Comparison of ENCODE assay signal across 18 mouse cellular contexts in genomic region chr3:16820536-16820935, GRCm38 (mm10).
A peak's percentile ranks its signal among the peaks of the same experiment; 100 is the strongest.
DNase-seq lines count a peak whose midpoint lies in the region; ATAC-seq lines count a peak whose summit lies in the region.
"Had no signal": no experiment of that assay in that cellular context is flagged by ENCODE, and none has a peak within 500 bp of the region (broad histone marks: within the 10 kb centered on the region; RNA-seq: fewer than 3 reads in every experiment).

No protein-coding gene starts in this region.

- no peak overlapping the region for H3K4me3 ChIP-seq in hindbrain, embryonic 13.5 days
- H3K4me3 ChIP-seq in midbrain, embryonic 15.5 days: no peak overlapping the region
- no peak overlapping the region for H3K4me3 ChIP-seq in heart, embryonic 10.5 days
- H3K4me3 ChIP-seq: embryonic facial prominence, embryonic 13.5 days; limb, embryonic 15.5 days; myocyte had no signal

- peaks cover 12% of the 10 kb centered on the region for H3K4me1 ChIP-seq in hindbrain, embryonic 13.5 days (replicated peaks)
- peaks cover 8% of the 10 kb centered on the region; the same call in 1 of the 2 replicates for H3K4me1 ChIP-seq in midbrain, embryonic 15.5 days
- H3K4me1 ChIP-seq in heart, embryonic 10.5 days: no peaks in the 10 kb centered on the region
- H3K4me1 ChIP-seq: embryonic facial prominence, embryonic 13.5 days; limb, embryonic 15.5 days had no signal

- no peak overlapping the region for H3K9ac ChIP-seq in hindbrain, embryonic 13.5 days
- H3K9ac ChIP-seq in midbrain, embryonic 15.5 days: no peak overlapping the region
- H3K9ac ChIP-seq: embryonic facial prominence, embryonic 13.5 days; limb, embryonic 15.5 days had no signal

- 0 out of 2 replicates have a peak overlapping the region, but pooled peaks have one; percentile 15 for H3K4me2 ChIP-seq in hindbrain, embryonic 13.5 days
- H3K4me2 ChIP-seq in midbrain, embryonic 15.5 days: no peak overlapping the region
- H3K4me2 ChIP-seq: embryonic facial prominence, embryonic 13.5 days; limb, embryonic 15.5 days had no signal

- 35% methylated on average over 6 of the region's 6 CpGs for WGBS in hindbrain, embryonic 13.5 days
- 35% methylated on average over 6 of the region's 6 CpGs for WGBS in midbrain, embryonic 15.5 days
- WGBS in heart, embryonic 10.5 days: 82% methylated on average over 6 of the region's 6 CpGs

- no peaks in the 10 kb centered on the region for H3K27me3 ChIP-seq in hindbrain, embryonic 13.5 days
- H3K27me3 ChIP-seq in midbrain, embryonic 15.5 days (replicated peaks): no peaks in the 10 kb centered on the region
- H3K27me3 ChIP-seq in heart, embryonic 10.5 days (ENCODE audit: insufficient read depth, poor library complexity, severe bottlenecking): no peaks in the 10 kb centered on the region
- H3K27me3 ChIP-seq: embryonic facial prominence, embryonic 13.5 days; limb, embryonic 15.5 days had no signal

- ATAC-seq in hindbrain, embryonic 13.5 days (ENCODE audit: low FRiP score): peak; percentile 65
- no peak for ATAC-seq in midbrain, embryonic 15.5 days (replicated peaks)
- ATAC-seq: activated CD4-positive, CD25-positive, alpha-beta regulatory T cell, adult 4 months; Patski had no signal

- DNase-seq in retina, postnatal 1 day: peak; percentile 29
- DNase-seq in retina, embryonic 14.5 days (ENCODE audit: low spot score): no peak
- no peak for DNase-seq in heart, embryonic 10.5 days (ENCODE audit: low spot score)
- no peak for DNase-seq in spleen, postnatal 14 days (ENCODE audit: low spot score in 2 of 2)
- DNase-seq in kidney, postnatal 14 days: no peak
- DNase-seq: adrenal gland, postnatal 14 days; cerebellum, adult 2 months; heart, adult 11 months; kidney, adult 8-10 months; lung, postnatal 10 days; thymus, adult 18-20 months had no signal

- H3K36me3 ChIP-seq in hindbrain, embryonic 13.5 days: no peaks in the 10 kb centered on the region
- H3K36me3 ChIP-seq in midbrain, embryonic 15.5 days (replicated peaks): no peaks in the 10 kb centered on the region
- no peaks in the 10 kb centered on the region for H3K36me3 ChIP-seq in heart, embryonic 10.5 days
- H3K36me3 ChIP-seq: embryonic facial prominence, embryonic 13.5 days; limb, embryonic 15.5 days had no signal

- H3K27ac ChIP-seq in hindbrain, embryonic 13.5 days: peak overlapping the region; percentile 92
- H3K27ac ChIP-seq in midbrain, embryonic 15.5 days: peak overlapping the region; percentile 84
- H3K27ac ChIP-seq in heart, embryonic 10.5 days: no peak overlapping the region
- H3K27ac ChIP-seq: embryonic facial prominence, embryonic 13.5 days; limb, embryonic 15.5 days had no signal

- no peaks in the 10 kb centered on the region for H3K9me3 ChIP-seq in hindbrain, embryonic 13.5 days
- H3K9me3 ChIP-seq in midbrain, embryonic 15.5 days: no peaks in the 10 kb centered on the region
- H3K9me3 ChIP-seq in heart, embryonic 10.5 days: no peaks in the 10 kb centered on the region
- H3K9me3 ChIP-seq: embryonic facial prominence, embryonic 13.5 days; limb, embryonic 15.5 days had no signal
